Mouse (Mus musculus) left cerebral cortex, postnatal 36 days (tissue): Measurements from ENCODE around the gene Rpl23a. TPM values are rescaled to one million over a fixed set of nuclear protein-coding genes. Genes with fewer than 3 reads are reported as not detected.
A peak's percentile ranks its signal among the peaks of the same experiment; 100 is the strongest.
"Not testable (repeated sequence)": the region's sequence is repeated elsewhere in the genome, so short reads cannot be mapped to it uniquely, and the experiment has no call there.

ENCODE experiments used
- DNase-seq, 2 experiments: peaks; one replicate each; pipeline ENCODE4 v3.0.0; 2021 to 2022; ENCODE audit warnings: low spot score in 2 of 2, mixed read lengths in 1 of 2
- intact Hi-C: fragments of 180-260 bp; cut with DNase I; formaldehyde crosslinking; loops from one replicate; pipeline ENCODE4 v1.15.1; 2025
- total RNA-seq, 2 experiments: library from RNA; stranded (reverse); gene quantifications; 2 replicates each; pipeline ENCODE4 v1.2.3; 2021

Gene Rpl23a
- total RNA-seq, 2 experiments from 2014 or later: 673 to 732 TPM

DNA sequence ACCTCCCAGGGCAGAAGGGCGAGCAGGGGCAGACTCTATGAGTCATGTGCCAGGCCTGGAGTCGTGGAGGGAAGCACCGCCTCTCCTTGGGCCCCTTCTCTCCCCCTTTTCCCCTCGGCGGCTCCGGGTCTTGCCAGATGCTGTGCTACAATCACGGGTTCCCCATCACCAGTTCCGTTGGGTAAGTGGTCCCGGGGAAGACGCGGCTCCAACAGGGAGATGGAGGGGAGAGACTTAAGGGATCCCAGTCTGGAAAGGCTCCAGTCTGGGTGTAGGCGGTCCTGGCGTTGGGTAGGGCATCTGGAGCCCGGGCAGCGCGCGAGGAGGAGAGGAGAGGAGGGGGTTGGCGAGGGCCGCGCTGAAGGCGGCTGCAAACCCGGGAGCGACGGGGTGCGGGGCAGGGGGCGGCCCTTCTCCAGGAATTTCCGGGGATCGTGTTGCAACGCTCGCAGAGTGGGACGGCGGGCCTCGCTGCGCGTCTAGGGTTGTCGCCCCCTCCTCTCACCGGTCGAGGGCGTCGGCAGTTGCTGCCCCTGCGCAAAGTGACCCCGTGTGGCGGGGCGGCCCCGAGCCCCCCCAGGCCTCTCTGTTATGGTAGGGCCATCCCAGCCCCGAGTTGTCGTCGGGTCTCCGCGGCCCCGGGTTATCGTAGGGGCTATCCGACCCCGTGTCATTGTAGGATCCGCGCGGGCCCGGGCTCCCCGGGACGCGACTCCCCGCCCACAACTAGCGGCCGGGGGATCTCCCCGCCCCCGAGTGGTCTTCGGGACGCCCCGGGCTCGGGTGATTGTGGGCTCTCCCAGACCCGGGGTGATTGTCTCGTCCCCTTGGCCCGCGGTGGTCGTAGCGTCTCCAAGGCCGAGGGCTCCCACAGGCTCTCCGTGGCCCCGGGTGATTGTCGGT, 5.2 kb upstream of the Rpl23a start, which contains the start of gene Rab34:
Gene Rab34 (plus strand): TSS at position 100 of the 903 bp plus-strand sequence.
- intact Hi-C loops: loop anchor here (10.0 kb wide), 1 partner anchor 364 kb away; no protein-coding TSS in a partner anchor
- peak; percentile 68 to 73 for DNase-seq

DNA sequence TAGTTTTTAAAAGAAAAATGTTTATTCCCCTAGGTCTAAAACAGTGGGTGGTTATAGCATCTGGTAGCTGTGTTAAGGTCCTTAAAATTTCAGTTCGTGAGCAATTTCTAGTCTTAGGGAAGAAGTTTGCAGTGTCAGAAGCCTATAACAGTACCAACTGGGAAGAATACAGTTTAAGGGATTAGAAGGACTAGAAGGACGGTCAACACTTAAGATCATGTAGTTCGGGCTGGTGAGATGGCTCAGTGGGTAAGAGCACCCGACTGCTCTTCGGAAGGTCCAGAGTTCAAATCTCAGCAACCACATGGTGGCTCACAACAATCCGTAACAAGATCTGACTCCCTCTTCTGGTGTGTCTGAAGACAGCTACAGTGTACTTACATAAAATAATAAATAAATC, 1.3 kb upstream of the Rpl23a start:
- intact Hi-C loops: loop anchor here (10.0 kb wide), 1 partner anchor 360 kb away; no protein-coding TSS in a partner anchor
- DNase-seq: not testable (repeated sequence)

DNA sequence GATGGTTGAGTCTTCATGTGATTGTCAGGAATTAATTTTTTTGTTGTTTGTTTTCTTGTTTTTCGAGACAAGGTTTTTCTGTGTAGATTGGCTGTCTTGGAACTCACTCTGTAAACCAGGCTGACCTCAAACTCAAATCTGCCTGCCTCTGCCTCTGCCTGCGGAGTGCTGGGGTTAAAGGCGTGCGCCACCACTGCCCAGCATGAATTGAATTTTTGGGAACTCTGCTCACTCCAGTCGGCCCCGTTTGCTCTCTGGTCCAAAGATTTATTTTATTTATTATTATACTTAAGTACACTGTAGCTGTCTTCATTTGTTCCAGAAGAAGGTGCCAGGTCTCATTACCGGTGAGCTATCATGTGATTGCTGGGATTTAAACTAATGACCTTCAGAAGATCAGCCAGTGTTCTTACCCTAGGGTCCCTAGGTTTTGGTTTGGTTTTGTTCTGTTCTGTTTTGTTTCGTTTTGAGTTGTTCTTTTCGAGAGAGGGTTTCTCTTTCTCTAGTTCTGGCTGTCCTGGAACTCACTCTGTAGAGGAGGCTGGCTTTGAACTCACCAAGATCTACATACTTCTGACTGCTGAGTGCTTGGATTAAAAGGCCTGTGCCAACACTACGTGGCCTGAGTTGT, 615 bp upstream of the Rpl23a start:
- intact Hi-C loops: loop anchor here (10.0 kb wide), 1 partner anchor 359 kb away; no protein-coding TSS in a partner anchor
- DNase-seq: no peak

DNA sequence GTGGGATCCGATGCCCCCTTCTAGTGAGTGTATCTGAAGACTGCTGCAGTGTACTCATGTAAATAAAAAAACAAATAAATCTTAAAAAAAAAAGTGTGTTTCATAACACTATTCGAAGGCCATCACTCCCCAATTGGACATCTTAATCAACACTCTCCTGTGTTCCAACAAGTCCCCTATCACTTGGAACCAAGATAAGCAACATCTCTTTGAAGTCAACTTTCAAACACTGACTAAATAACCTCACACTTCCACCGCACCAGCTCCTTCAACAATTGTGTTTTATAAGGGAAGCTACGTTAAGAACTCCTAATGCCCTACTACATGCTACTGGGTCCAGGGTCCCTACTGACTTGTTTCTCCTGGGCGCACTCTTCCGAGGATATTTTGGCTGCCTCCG, 934 bp downstream of the Rpl23a start:
- intact Hi-C loops: loop anchor here (10.0 kb wide), 1 partner anchor 358 kb away; no protein-coding TSS in a partner anchor
- DNase-seq: no peak

DNA sequence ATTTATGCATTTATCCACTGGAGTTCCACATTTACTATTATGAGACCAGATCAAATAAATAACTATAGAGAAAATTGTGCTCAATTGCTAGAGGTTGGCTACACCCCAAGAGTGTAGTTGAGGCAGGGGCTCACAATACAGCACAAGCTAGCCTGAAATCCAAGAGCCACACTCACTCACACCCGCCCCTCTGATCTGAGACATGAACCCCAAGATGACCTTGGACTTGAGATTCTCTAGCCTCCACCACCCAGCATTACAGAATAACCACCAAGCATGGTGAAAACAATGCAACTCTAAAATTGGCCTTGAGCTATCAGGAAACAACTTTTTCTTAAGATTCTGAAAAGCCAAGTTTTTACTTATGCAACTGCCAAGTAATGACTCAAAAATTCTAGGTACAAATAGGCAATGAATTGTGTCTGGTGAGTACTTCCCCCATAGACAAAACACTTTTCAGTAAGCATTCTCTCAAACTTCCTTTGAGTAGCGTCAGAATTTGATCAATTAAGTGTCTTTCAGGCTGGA, 1.5 kb downstream of the Rpl23a start:
- DNase-seq: no peak
- intact Hi-C loops: loop anchor here (10.0 kb wide), 1 partner anchor 357 kb away; no protein-coding TSS in a partner anchor

DNA sequence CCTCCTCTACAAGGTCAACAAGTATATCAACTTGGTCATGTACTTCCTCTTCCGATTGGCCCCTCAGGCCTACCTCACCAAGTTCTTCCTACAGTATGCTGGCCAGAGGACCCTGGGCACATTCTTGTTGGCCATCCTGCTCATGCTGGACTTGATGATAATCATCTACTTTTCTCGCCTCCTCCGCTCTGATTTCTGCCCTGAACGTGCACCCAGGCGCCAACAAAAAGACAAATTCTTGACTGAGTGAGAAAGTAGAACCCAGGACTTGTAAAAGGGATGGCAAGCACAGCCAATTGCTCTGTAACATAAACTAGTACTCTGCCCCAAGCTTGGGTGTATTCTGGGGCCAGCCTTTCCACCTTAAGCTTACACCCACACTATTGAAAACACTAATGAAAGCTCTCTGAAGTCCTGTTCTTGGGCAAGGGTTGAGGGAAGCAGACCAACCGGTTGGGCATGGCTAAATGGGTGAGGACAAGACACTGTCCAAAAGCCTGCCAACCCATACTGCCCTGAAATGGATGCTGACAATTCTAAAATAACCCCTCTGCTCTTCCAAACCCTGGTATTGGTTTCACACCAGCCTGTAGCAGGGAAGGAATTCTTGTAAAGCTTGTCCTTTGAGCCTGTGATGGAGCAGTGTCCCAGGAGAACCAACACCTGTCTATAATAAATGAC, 3.2 kb downstream of the Rpl23a start:
- intact Hi-C loops: loop anchor here (10.0 kb wide), 1 partner anchor 355 kb away; no protein-coding TSS in a partner anchor
- no peak for DNase-seq

DNA sequence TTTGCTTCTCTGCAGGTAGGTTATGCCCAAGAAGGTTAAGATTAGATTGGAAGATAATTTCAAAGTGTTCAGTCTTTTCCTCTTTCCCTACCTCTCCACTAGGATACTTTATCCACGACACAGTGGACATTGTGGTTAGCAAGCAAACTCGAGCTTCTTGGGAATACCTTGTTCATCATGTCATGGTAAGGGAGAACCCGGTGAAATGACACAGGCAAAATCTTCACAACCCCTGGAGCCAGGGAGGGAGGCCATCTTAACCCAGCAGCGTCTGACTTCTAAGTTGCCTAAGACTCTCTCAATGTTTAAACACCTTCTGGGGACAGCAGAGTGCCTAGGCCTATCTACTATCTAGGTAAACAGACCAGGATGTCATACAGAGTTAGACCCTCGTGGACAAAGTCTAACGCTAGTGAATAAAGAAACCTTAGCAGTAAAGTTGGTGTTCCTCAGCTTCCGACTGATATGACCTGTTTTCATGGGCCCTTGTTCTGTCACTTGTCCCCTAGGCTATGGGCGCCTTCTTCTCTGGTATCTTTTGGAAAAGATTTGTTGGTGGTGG, 3.9 kb downstream of the Rpl23a start:
- no peak for DNase-seq
- intact Hi-C loops: loop anchor here (5.0 kb wide), 3 partner anchors 117 to 197 kb away; partner anchors contain the start of genes Flot2 and Phf12

DNA sequence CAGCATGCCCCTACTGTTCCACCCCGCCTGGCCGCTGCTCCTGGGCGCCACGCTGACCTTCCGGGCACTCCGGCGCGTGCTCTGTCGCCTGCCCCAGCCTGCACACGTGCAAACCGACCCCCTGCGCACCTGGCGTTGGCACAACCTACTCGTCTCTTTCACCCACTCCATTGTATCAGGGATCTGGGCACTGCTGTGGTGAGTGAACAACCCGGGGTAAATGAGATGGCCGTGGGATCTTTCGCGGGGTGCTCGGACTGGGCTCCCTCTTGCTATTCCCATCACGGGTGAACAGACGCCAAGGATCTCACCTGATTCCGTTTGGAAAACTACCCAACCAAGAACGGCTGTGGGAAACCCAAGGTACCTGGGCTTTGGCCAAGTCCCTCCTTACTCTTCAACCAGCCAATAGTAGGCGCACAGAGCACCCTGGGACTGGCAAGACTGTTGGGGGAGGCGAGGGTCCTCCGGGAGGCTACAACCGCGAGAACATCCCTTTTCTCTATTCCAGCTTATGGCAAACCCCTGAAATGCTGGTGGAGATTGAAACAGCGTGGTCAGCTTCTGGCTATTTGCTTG, 4.4 kb downstream of the Rpl23a start:
- intact Hi-C loops: loop anchor here (5.0 kb wide), 3 partner anchors 117 to 197 kb away; partner anchors contain the start of genes Flot2 and Phf12
- DNase-seq: peak in 1 of 2 experiments; percentile 50

DNA sequence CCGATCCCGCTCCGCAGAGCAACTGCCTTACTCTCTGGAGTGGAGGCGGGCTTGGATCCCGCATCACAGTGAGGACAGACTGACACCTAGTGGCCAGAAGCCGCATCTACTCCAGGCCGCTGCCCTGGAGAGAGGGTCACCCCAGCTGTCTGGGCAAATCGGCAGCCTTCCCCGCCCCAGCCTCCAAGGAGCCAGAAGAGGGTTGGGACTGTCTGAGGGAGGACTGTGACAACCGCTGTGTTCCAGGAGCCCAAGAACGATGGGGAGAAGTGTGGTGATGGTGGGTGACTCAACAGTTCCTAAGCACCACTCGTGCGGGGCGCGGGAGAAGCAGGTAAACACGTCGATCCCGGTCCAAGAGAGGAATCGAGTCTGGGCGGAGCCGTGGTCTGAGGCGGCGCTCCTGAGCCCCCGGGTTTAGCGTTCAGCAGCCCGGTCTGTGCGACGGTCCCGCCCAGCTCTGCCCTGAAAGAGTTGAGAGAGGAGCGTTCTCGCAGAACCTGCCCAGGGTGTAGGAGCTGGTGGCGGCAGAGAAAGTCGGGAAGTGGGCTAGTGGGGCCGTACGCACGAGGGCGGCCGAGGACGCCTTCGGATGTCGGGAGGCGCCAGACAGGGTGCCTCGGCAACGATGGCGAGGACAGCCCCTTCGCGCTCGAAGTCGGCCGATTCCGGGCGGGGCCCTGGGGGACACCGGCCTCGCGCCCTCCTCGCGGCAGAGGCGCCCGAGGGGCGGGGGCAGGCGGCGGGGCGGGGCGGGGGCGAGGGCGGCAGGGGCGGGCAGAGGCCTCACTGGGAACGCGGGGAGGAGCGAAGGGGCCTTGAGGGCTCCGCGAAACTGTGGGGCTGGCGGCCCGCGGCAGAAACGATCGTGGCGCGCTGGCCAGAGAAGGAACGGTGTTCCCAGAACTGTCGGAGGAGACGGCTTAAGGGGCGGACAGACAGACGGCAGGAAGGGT, 5.2 kb downstream of the Rpl23a start:
- intact Hi-C loops: loop anchor here (5.0 kb wide), 3 partner anchors 116 to 196 kb away; partner anchors contain the start of genes Flot2 and Phf12
- DNase-seq: peak; percentile 90 to 93

DNA sequence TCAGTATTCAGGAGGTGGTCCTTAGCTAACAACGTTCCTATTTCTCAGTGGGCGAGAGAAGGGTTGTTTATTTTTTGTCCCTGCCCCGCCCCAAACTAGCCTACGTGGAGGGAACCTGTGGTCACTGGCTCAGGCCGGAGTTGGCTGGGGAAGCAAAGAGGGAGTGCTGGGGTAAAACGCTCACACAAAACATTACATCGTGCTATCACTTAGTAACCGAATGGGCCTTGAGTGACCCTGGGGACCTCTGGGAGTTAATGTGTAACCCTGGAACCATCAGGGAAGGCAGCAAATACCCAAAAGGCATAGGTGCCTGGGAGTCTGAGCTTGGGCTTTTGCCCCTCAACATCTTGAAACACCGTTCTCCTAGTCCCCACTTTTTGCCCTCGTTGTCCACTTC, 5.9 kb downstream of the Rpl23a start:
- intact Hi-C loops: loop anchor here (5.0 kb wide), 3 partner anchors 115 to 195 kb away; partner anchors contain the start of genes Flot2 and Phf12
- no peak for DNase-seq

DNA sequence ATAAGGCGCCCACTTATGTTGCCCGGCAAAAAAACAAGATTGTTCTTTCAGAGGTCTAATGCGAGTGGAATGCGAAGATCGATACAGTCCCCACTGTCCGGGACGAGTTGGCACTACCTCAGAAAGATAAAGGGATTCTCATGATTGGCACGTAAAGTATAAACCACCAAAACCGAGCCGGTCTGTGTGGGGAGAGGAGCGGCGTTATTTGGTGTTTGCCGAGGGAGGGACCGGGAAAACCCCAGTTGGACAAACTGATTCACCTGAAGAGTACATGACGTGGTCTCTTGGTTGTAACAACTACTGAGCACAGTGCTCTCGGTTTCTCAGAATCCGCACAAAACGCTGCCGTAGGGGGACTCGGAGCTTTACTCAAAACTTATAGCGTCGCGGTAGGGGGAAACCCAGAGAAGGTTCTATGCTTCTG, 6.5 kb downstream of the Rpl23a start:
- intact Hi-C loops: loop anchor here (5.0 kb wide), 3 partner anchors 115 to 195 kb away; partner anchors contain the start of genes Flot2 and Phf12
- no peak for DNase-seq

DNA sequence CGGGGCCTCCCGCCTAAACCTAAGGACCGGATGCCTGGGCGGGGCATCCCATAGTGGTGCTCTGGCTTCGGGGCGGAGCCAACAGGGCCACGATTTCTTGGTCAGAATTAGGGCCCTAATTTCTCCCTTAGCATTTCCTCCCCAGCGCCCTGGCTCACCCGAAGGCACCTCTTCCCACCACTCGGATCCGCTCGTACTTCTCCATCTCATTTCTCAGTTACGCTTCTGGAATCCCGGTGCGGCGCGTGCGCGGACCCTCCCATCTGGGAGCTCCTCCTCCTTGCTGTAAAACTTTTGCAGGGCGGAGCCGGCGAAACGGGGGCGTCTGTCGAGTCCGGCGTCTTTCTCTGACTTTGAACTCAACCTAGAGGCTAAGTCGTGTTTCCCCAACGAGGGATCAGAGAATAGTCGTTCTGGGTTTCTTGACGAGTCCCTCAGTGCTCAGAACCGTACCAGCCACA, 7.0 kb downstream of the Rpl23a start, which contains the start of the genes Nek8 and Tlcd1:
Gene Nek8 (minus strand): TSS at position 274 of the 461 bp plus-strand sequence.
Gene Tlcd1 (plus strand): TSS at position 310 of the 461 bp plus-strand sequence.
- peak; percentile 80 to 84 for DNase-seq
- intact Hi-C loops: loop anchor here (5.0 kb wide), 3 partner anchors 114 to 194 kb away; partner anchors contain the start of genes Flot2 and Phf12

DNA sequence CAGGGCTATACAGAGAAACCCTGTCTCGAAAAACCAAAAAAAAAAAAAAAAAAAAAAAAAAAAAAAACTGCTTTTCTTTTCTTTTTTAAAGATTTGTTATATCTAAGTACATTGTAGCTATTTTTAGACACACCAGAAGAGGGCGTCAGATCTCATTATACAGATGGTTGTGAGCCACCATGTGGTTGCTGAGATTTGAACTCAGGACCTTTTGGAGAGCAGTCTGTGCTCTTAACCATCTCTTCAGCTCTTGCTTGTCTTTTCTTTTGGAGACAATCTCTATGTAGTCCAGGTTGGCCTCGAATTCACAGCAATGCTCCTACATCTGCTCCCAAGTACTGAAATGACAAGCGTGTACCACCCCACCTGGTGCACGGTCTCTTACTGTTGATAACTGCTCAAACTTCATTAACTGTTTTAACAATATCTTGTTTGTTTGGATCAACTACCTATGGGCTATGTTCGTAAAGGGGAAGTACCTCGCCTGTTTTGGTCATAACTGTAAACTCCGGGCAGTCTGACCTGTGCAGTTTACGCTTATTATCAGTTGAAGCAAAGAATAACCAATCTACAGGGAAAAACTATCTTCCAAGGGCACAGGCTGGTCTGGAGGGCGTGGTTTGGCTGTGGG, 7.5 kb downstream of the Rpl23a start:
- intact Hi-C loops: loop anchor here (5.0 kb wide), 3 partner anchors 114 to 194 kb away; partner anchors contain the start of genes Flot2 and Phf12
- DNase-seq: no peak

DNA sequence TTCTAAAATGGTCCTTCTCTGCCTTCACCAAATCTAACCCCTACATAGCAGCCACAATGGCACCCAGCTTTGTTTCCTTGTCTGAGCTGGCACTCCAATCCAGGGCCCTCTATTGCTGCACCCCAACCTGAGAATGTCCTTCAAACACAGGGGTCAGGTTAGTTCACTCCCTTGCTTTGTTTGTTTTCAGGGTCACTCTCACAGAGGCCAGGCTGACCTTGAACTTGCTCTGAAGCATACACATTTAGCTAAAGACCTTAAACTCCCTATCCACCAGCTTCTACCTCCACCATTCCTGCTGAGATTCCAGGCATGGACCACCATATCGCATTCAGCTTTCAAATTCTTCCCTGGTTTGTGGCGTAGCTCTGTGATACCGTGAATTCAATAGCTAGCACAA, 8.9 kb downstream of the Rpl23a start:
- intact Hi-C loops: no loop called here
- no peak for DNase-seq

DNA sequence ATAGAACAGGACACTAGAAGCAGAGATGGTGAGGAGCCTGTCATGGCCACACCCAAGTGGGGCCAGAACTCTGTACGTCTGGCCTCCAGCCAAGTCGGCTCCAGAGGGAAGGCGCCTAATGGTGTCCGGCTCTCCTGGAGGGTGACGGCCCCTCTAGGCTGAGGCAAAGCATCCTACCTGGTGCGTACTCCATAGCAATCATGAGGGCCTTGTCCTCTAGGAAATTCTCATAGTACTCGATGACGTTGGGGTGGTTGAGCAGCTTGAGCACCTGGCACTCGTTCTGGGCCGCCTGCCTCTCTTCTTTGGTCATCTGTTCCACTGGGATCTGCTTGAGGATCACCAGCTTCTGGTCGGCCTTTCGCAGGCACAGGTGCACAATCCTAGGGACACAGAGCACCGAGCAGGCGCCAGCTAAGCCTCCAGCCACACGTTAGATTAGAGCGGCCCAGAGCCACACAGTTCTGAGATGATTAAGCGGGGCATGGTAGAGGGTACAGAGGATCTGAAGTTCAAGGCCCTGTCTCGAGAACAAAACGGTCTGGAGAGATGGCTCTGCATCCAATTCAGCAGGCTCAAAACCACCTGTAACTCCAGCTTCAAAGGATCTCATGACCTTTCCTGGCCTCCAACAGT, 10.5 kb downstream of the Rpl23a start:
- DNase-seq: no peak
- intact Hi-C loops: no loop called here
